Mouse (Mus musculus): ENCODE data around the gene Sox1.

- TF ChIP-seq EP300 (IDR thresholded peaks at IDR 0.05; ENCODE audit: low read depth) (no peak), CTCF (IDR thresholded peaks at IDR 0.05; ENCODE audit: low read depth) (no peak)
Observed at GRCm38 (mm10) chr8:12440997-12441396, 45.9 kb downstream of the Sox1 start.
